Mouse (Mus musculus): ENCODE measurements at regions not wholly inside any gene's neighbourhood (a gene's known extent, or its start where the extent isn't known, plus 50 kb on each side); places are given as distances from the start of the nearest gene placed in this dataset.

DNA sequence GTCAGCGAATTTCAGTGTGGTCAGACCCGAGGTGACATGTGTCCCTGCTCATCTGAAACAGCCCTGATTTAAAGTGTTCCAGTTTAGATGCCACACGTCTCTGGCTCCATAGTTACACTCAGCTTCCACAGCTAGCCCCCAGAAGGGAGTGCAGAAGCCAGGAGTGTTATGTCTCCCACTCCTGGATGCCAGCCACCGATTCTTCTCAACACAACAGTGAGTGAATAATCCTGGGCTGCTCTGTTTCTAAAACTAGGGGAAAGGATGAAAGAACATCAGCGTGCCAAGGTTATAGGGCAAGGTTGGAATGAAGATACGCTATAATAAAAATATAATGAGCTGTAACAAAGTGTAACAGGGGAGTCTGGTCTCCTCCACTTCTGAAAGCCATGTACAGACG, 51.5 kb upstream of the Stmnd1 start:
- no peak for DNase-seq (ENCODE audit: low spot score)

- DNase-seq (ENCODE audit: low spot score) = no peak
These were observed 55.3 kb upstream of the Stmnd1 start for GRCm38 (mm10) chr13:46218101-46218701.

GRCm38 (mm10) chr13:46216954-46217838, 56.3 kb upstream of the Stmnd1 start:
- DNase-seq (ENCODE audit: low spot score) = no peak

DNA sequence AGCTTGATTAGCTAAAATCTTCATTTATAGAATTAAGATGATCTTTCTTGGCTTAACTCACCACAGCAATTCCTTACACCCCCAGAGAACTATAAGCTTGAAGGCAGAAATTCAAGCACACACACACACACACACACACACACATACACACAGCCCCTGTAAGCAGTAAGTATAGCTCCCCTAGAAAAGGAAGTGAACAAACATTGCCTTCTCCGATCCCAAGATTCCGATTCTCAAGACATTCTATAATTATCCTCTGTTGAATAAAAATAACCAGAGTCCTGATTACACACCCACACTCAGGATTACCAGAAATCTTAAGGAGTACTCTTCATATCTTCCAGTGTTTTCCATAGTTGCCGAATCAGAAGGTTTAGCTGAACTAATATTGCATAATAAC, 70.0 kb upstream of the Stmnd1 start:
- no peak for DNase-seq (ENCODE audit: low spot score)

DNA sequence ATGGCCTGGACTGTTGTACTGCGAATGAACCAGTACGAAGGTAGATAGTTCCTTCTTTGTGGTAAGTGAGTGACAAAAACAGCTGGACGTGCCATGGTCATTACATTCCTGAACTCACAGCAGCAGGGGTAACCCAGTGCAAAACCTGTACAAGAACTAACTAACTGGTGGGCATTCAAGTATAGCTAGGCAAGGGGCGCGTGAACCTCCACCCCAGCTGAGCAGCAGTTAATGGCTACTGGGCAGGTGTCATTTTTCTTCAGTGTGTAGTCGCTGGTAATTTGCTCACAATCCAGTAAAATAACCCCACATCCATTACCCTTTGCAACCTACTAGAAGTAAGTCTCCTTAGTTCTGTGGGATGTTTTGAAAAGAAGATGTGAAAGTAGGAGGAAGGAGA, 70.9 kb upstream of the Stmnd1 start:
- DNase-seq (ENCODE audit: low spot score) = no peak

- no peak for DNase-seq (ENCODE audit: low spot score)
These were observed 72.4 kb upstream of the Stmnd1 start for GRCm38 (mm10) chr13:46201029-46201599.

DNA sequence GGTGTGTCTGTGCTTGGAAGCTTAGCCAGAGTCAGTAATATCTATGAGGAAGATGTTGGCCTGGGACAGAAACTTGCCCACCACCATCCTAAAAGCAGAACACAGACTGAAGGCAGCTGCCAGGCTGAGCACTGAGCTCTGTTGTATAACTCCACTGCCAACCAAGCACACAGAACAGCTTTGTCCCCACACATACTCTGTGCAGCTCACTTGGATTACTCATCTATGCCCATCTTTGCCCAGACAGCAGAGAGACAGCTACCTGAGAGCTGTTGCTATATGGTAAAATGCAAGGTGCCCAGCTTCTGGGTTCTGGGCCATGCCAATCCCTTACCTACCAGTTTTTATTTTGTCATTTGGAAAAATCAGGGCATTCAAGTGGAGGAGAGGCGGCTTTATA, 80.4 kb upstream of the Stmnd1 start:
- no peak for DNase-seq (ENCODE audit: low spot score)

GRCm38 (mm10) chr13:46189726-46190125, 83.8 kb upstream of the Stmnd1 start:
- no peak for DNase-seq (ENCODE audit: low spot score)

DNA sequence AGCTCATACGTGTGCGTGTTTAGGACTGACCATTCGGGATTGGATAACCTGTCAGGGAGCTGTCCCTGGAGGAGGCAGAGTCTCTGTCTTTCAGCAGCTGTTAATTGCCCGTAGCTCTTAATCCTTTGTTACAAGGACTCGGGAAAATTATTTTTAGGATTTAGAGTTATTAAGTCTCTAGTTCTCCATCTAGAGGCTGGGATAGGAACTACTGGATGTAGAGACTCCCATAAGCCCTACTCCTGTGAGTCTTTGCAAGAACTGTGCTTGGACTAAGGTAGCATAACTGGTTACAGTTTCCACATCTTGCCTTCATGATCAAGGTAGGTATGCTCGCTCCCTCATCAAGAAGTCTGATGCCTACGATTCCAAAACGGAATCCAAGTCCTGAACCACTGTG, 90.7 kb upstream of the Stmnd1 start:
- no peak for DNase-seq (ENCODE audit: low spot score)

DNA sequence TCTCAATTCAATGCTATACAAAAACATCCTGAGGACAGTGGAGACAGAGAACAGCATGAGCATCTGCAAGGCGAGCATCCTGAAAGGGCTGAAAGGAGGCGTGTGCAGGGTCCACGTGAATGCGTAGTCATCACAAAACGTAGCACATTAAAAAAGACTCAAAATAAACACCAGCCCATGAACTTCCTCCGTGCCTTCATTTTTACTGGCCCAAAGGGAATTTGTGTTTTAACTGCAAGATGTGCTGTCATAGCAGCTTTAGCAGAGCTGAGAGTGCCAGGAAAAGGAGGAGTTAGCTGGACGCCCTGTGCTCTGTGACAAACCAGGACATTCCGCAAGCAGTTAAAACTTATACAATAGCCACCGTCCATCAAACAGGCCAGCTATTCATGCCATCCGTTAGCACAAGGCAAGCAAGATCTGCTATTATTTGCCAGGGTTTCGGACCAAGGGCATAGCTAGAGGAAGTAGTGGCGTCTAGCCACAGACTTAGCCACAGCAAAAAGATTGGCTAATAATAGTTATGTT, 92.9 kb upstream of the Stmnd1 start:
- DNase-seq (ENCODE audit: low spot score) = no peak

GRCm38 (mm10) chr13:46179916-46180315, 93.6 kb upstream of the Stmnd1 start:
- no peak for DNase-seq (ENCODE audit: low spot score)

DNA sequence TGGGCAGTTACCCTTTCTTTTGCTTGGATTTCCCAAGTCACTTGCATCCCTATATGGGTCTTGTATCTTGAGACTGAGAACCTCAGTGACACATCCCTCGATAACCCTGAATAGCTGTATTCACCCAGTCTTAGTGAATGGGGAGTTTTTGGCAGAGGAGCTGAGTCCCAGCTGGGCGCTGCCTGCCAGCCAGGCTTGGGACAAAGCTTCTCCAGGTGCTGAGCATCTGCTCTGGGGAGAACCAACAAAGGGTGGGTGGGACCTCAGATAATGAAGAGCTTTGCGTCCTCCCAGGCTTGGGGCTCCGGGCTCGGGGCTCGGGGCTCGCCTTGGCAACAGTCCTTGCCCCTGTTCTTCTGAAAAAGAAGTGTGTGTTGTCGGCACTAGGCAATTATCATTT, 100.4 kb upstream of the Stmnd1 start:
- no peak for DNase-seq (ENCODE audit: low spot score)

- DNase-seq (ENCODE audit: low spot score) = peak; percentile 52
These were observed 111.5 kb upstream of the Stmnd1 start for GRCm38 (mm10) chr13:46162025-46162374.

DNA sequence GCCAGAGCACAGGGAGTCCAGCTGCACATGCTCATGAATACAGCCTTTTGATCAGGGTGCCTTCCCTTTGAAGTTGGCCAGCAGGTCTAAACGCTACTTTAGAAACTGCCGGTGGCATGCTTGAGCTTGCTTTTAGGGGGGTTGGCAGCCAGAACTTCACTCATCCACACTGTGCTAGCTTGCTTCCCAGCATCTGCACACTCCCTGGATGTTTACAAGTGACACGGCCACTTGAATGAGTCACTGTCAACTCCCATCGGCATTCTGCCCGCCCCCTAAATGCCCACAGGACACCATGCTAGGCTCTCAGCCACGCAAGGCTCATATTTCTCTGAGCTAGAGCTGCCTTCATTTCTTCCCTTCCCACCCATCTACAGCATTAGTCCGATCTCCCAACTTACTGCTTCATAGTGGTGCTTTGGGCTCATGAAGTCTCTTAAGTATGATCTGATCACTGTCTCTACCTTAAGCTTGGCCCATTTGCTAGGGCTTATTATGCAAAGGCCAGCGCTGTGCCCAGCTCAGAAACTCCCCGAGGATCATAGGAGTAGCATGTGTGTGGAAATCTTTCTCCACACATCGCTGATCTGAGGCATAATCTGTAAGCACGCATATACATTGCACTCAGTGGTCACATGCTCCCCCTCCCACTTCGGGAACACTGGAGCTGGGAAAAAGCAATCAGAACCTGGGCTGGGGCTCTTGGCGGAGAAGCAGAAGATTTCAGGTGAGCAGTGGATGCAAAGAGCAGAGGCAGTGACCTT, 112.1 kb upstream of the Stmnd1 start:
- DNase-seq (ENCODE audit: low spot score) = no peak

GRCm38 (mm10) chr13:46159354-46159753, 114.2 kb upstream of the Stmnd1 start:
- no peak for DNase-seq (ENCODE audit: low spot score)

GRCm38 (mm10) chr13:46153282-46154260, 120.0 kb upstream of the Stmnd1 start:
- DNase-seq (ENCODE audit: low spot score) = no peak

- DNase-seq (ENCODE audit: low spot score) = no peak
These were observed 133.5 kb upstream of the Stmnd1 start for GRCm38 (mm10) chr13:46140006-46140405.

DNA sequence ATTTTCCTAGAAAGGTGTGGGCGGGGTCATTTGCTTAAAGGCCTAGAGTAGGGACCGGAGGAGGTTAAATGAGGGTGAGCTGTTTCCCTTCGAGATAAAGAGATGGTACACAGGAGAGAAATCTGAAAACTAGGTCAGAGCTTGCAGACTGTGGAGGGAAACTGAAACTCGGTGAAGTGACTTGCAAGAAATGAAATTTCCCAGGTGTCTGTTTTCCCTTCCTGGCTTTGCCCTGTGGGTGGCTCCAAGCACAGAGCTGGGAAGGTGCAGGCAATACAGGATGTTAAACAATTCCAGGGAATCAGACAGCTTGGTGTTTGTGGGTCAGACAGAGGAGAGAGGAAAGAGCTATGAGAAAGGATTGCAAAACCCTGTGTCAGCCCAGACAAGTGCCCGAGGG, 134.3 kb upstream of the Stmnd1 start:
- DNase-seq (ENCODE audit: low spot score) = no peak

DNA sequence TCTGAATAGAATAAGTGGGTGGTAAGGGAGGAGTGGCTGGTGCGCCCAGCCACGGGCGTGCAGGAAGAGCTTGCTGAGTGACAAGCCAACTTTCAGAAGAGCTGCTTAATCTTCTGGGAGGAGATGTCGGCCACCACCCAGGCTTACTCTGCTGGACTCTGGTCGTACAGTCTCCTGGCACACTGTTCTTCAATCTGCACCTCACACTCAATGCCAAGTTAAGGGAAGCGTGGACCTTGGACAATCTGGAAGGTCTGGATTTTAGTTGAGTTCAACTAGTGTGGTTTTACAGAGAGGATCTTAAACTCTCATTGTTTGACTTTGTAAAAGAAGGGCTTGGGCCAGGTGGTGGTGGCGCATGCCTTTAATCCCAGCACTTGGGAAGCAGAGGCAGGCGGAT, 138.1 kb upstream of the Stmnd1 start:
- DNase-seq (ENCODE audit: low spot score) = no peak

- DNase-seq (ENCODE audit: low spot score) = no peak
These were observed 144.2 kb upstream of the Stmnd1 start for GRCm38 (mm10) chr13:46129236-46129855.

DNA sequence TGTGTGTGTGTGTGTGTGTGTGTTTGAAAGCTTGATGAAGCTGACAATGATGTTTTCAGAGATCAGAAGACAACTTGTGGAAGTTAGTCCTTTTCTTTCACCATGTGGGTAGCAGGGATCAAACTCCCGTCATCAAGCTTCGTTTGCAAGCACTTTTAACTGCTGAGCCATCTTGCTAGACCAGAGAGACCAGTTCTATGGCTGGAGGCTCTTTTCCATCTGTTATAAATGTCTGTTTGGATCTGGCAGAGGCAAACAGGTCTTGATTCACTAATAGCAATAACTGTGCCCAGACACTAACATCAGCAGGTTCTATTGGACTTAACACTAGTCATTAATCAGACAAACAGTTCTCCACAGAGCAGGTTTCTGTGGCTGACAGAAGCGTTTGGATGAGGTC, 150.1 kb upstream of the Stmnd1 start:
- DNase-seq (ENCODE audit: low spot score) = no peak
